Mouse (Mus musculus) liver, embryonic 16.5 days (tissue): ENCODE measurements around the gene Prkra. TPM values are rescaled to one million over a fixed set of nuclear protein-coding genes. Genes with fewer than 3 reads are reported as not detected.

Experiments
- ATAC-seq: fragments of 200-750 bp; cut with Nextera tagmentation; 2 replicates; pipeline ENCODE4 v1.8.0; 2017; ENCODE audit warnings: low read depth, mild to moderate bottlenecking, moderate number of reproducible peaks, moderate library complexity
- H3K27ac ChIP-seq: fragments of 300-500 bp; sonication (generic); 2 replicates; pipeline ENCODE4 v1.5.1; 2014; ENCODE audit warnings: mild to moderate bottlenecking, low read length
- H3K27me3 ChIP-seq: fragments of 300-500 bp; sonication (generic); 2 replicates; pipeline ENCODE4 v1.6.1; 2014; ENCODE audit warnings: low read depth, low read length, mixed read lengths; ENCODE audit not compliant: control insufficient read depth, insufficient read depth
- H3K36me3 ChIP-seq: fragments of 300-500 bp; sonication (generic); 2 replicates; pipeline ENCODE4 v1.6.1; 2014; ENCODE audit warnings: mild to moderate bottlenecking; ENCODE audit not compliant: control insufficient read depth, insufficient read depth
- H3K4me1 ChIP-seq: fragments of 300-500 bp; sonication (generic); 2 replicates; pipeline ENCODE4 v1.6.1; 2014; ENCODE audit warnings: low read depth, low read length, mixed read lengths; ENCODE audit not compliant: control insufficient read depth
- H3K4me2 ChIP-seq: fragments of 300-500 bp; sonication (generic); 2 replicates; pipeline ENCODE4 v1.6.1; 2014; ENCODE audit warnings: low read depth, low read length, mixed read lengths
- H3K4me3 ChIP-seq: fragments of 300-500 bp; sonication (generic); 2 replicates; pipeline ENCODE4 v1.5.1; 2014; ENCODE audit warnings: low read depth, mild to moderate bottlenecking, low read length
- H3K9ac ChIP-seq: fragments of 300-500 bp; sonication (generic); 2 replicates; pipeline ENCODE4 v1.6.1; 2014; ENCODE audit warnings: low read depth, low read length
- H3K9me3 ChIP-seq: fragments of 300-500 bp; sonication (generic); replicated peaks from 2 replicates; pipeline ENCODE4 v1.6.1; 2016; ENCODE audit warnings: low read length; ENCODE audit not compliant: control insufficient read depth
- WGBS: fragments of 180-500 bp; shearing (Covaris S2); extraction: QIAGEN DNeasy Blood & Tissue Kit; methylation state at CpG from one replicate; pipeline ENCODE4 v1.1.7; 2014; ENCODE audit not compliant: insufficient replicate concordance; 5-methylcytosine and 5-hydroxymethylcytosine counted together
- polyA plus RNA-seq: library from polyadenylated mRNA; unstranded; fragments of >200 nt; fragmentation: Nextera tagmentation; extraction: Ambion mirVana; gene quantifications from 2 replicates; pipeline ENCODE4 v1.2.1, GENCODE M21; 2015

The Prkra gene
- polyA plus RNA-seq, 1 experiment from 2014 or later: 6.9 TPM

DNA sequence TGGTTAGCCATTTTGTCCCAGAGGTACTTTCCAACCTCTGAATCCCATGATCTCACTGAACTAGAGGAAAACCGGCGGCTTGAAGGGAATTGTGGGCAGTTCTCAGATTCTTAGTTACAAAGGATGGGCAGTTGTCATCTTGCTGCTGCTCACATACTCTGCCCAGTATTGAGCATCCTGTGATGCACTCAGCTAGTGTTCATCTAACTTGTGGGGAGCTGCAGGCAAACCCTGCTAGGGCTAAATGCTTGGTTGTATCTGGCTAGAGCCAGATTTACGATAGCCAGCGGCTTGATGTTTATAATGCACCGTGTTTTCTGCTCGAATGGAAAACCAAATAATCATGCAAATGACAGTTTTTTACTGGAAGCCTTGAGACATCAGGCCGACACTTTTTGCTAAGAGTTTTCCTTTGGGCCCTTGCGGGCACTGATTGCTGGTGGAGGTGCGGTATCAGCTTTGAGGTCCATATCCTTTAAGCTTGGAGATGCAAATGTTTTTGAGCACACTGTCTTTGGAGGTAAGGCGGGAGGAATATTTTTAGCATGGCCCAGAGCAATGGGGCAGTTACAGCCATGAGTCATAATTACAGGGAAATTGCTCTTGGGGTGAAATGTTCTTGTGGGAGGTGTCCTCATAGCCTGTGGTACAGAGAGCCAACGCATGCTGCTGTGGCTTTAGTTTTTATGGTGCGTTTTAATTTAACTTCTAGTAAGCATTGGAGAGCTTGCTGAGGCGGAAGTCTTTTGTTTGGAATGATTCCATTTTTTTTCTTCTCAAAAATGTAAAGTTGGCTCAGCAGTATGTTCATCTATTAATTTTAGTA is 28.8 kb upstream of the Prkra start:
- H3K9me3 ChIP-seq: no peaks in the 10 kb centered on the region
- H3K36me3 ChIP-seq: no peaks in the 10 kb centered on the region; the same call in 1 of the 2 replicates
- H3K27ac ChIP-seq: no peak overlapping the region
- H3K4me3 ChIP-seq: peak overlapping the region; percentile 82
- peaks cover 25% of the 10 kb centered on the region for H3K4me1 ChIP-seq
- no peaks in the 10 kb centered on the region for H3K27me3 ChIP-seq
- WGBS: 65% methylated on average over 13 of the region's 13 CpGs
- H3K9ac ChIP-seq: no peak overlapping the region
- peak overlapping the region; percentile 9; the same call in 1 of the 2 replicates for H3K4me2 ChIP-seq
- ATAC-seq: no peak

DNA sequence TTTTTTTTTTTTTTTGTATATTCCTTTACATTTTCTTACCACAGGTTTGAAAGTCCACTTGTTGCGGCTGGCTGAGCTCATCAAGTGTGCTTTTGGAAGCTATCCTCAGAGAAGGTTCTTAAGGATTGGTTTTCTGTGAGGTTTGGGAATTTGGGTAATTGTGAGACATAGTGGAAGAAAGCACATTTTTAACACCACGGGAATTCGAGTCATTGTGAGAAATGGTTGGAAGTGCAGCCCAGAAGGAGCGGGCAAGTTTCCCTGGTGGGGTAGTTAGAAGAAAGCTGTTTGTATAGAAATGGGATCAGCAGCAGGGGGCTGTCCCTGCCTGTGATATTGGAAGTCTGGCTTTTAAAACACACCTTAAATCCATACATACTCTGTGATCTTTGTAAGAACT is 28.1 kb upstream of the Prkra start:
- 17% methylated on average over 4 of the region's 4 CpGs for WGBS
- no peak for ATAC-seq
- H3K9ac ChIP-seq: peak overlapping the region; percentile 78
- H3K4me3 ChIP-seq: peak overlapping the region; percentile 82
- no peaks in the 10 kb centered on the region for H3K27me3 ChIP-seq
- no peaks in the 10 kb centered on the region; the same call in 1 of the 2 replicates for H3K36me3 ChIP-seq
- H3K4me1 ChIP-seq: peaks cover 26% of the 10 kb centered on the region
- H3K9me3 ChIP-seq: no peaks in the 10 kb centered on the region
- H3K4me2 ChIP-seq: peak overlapping the region; percentile 80
- no peak overlapping the region for H3K27ac ChIP-seq

DNA sequence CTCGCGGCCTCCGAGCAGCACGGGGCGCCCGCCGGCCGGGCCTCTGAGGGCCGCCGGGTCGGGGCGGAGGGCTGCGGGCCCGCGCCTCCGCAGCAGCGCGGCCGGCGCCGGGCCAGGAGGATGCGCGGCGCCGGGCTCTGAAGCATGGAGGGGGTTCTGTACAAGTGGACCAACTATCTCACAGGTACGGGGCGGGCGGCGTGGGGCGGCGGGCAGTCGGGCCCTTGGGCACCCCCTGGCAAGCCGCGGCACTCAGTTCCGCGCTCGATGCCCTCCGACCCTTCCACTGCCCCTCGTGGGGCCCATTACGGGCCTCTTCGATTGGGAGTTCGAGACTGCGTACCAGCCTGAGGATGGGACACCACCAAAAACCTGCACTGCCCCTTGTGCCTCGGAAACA is 27.6 kb upstream of the Prkra start:
- H3K4me1 ChIP-seq: peaks cover 26% of the 10 kb centered on the region
- peak; percentile 33 for ATAC-seq
- H3K27ac ChIP-seq: peak overlapping the region; percentile 24; the same call in 1 of the 2 replicates
- H3K9me3 ChIP-seq: no peaks in the 10 kb centered on the region
- peak overlapping the region; percentile 78 for H3K9ac ChIP-seq
- H3K36me3 ChIP-seq: no peaks in the 10 kb centered on the region; the same call in 1 of the 2 replicates
- WGBS: 2% methylated on average over 41 of the region's 44 CpGs
- peak overlapping the region; percentile 82 for H3K4me3 ChIP-seq
- peak overlapping the region; percentile 80 for H3K4me2 ChIP-seq
- no peaks in the 10 kb centered on the region for H3K27me3 ChIP-seq

DNA sequence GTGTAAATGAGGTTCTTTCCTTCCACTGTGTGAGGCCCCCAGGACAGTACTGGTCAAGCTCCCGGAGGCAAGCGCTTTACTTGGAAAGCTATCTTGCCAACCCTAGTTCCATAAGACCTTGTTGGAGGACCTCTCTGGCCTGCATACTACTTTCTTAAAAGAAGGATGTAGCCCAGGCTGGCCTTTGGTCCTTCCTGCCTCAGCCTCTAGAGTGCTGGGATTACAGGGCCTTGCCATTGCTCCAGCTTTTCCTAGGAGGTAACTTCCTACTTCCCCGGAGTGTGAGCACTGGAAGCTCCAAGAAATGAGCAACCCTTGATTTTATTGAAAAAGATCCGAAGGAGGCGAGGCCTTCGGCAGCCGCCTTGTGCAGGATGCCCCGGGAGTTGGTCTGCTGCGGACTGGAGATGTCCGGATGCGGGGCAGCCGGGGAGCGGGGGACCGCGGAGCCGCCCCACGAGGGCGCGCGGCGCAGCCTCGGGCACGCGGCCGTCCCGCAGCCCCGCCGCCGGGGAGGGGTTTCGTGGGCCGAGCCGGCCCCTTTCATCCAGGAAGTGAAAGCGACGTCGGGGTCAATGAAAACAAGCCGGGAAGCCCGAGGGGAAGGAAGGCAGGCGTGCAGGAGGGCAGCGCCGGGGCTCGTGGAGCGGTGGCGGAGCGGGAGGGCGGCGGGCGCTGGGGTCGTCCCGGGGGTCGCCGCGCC is 27.1 kb upstream of the Prkra start, which contains the start of gene Plekha3:
Plekha3 (plus strand) TSS at position 557 of the 703 bp plus-strand sequence.
- Histone ChIP-seq H3K4me2 (peak within 1 kb of the TSS; percentile 80), H3K36me3 (no peaks in the 10 kb centered on the region), H3K9me3 (no peaks in the 10 kb centered on the region), H3K4me1 (peaks cover 26% of the 10 kb centered on the region), H3K27ac (peak within 1 kb of the TSS; percentile 53), H3K27me3 (no peaks in the 10 kb centered on the region), H3K4me3 (peak within 1 kb of the TSS; percentile 82), H3K9ac (peak within 1 kb of the TSS; percentile 78)
- peak; percentile 74 for ATAC-seq
- WGBS: 4% methylated on average over 47 of the region's 52 CpGs

DNA sequence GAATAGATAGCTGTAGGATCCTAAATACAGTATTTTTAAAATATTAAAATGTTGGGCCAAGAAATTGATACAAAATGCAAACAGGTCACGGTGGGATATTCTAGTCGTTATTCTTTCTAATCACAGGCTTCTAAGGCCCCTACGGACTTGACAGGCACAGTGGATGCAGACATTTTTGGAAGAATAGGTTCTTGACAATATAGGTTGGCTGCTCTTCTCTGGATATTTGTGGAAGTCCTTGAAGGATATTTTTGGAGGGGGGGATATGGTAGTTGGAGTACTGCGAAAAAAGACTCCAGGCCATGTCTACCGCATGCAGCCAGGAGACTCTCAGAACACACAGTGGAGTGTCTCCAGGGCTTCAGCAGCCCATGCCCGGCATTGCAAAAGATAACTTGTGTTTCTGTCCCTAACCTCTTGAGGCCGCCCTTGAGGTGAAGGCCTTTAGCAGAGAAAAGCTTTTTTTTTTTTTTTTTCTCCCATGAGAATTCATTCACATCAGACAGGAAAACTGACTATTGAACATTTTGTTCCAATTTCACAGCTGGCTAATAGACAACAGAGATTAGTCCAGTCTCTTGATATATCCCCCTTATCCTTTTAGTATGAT is 25.8 kb upstream of the Prkra start:
- Histone ChIP-seq H3K9ac (no peak overlapping the region), H3K9me3 (no peaks in the 10 kb centered on the region), H3K27me3 (no peaks in the 10 kb centered on the region), H3K4me2 (peak overlapping the region; percentile 69), H3K4me1 (peaks cover 26% of the 10 kb centered on the region), H3K27ac (peak overlapping the region; percentile 8; the same call in 1 of the 2 replicates), H3K4me3 (peak overlapping the region; percentile 54), H3K36me3 (no peaks in the 10 kb centered on the region)
- WGBS: 27% methylated on average over 7 of the region's 7 CpGs
- ATAC-seq: no peak

DNA sequence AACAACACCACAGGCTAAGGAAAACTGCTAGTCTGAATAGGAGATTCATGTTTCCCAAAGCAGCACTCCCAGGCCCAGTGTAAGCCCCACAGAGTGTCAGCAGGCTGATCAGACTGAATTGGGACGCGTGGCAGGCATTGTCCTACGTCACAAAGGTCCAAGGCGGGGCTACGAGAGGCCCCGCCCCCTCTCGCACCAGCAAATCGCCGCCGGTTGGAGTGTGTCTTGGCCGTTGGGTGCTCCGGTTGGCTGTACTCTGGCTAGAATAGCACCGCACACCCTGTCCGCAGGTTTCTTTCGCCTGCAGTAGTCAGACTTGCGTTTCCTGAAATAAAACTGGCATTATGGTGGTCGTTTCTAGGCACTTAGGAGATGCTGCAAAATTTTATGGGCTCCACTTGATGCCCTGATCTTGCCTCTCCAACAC is 25.2 kb upstream of the Prkra start, which contains the start of gene Fkbp7:
Fkbp7 (minus strand) TSS at position 151 of the 427 bp plus-strand sequence.
- ATAC-seq: peak; percentile 88
- WGBS: under 1% methylated on average over 17 of the region's 17 CpGs
- Histone ChIP-seq H3K4me2 (peak within 1 kb of the TSS; percentile 69), H3K36me3 (no peaks in the 10 kb centered on the region), H3K9ac (peak within 1 kb of the TSS; percentile 37), H3K9me3 (no peaks in the 10 kb centered on the region), H3K4me3 (peak within 1 kb of the TSS; percentile 54), H3K4me1 (peaks cover 26% of the 10 kb centered on the region), H3K27ac (peak within 1 kb of the TSS; percentile 15), H3K27me3 (no peaks in the 10 kb centered on the region)

DNA sequence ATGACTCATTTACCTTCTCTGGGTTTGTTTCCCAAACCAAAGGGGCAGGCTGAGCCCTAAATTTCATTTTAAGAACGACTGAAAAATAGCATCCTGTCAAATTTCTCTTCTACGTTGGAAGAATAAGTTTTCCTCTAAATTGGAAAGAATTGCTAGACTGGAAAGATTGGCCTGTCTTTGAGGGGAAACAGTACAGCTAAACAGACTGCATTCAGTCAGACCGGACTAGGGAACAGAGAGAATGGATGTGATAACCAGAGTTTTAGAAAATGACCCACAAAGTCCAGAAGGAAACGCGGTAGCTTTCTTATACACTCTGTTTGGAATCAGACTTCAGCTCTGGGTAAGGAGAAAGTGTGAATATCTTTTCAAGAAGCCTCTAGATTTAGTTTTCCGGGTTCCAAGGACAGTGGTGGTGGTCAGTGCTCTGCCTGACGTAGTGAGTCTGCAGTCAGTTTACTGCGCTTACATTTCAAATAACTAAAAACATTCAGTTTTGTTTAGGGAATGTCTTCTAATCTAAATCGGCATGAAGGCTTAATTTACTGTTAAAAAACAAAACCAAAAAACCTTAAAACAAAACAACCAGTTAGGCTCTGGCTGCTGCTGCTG is 24.4 kb upstream of the Prkra start:
- H3K4me3 ChIP-seq: peak overlapping the region; percentile 54
- whole genome bisulfite sequencing: 15% methylated on average over 9 of the region's 9 CpGs
- H3K9me3 ChIP-seq: no peaks in the 10 kb centered on the region
- H3K36me3 ChIP-seq: no peaks in the 10 kb centered on the region
- H3K4me2 ChIP-seq: peak overlapping the region; percentile 69
- ATAC-seq: no peak
- peak overlapping the region; percentile 15; the same call in 1 of the 2 replicates for H3K27ac ChIP-seq
- peak overlapping the region; percentile 37 for H3K9ac ChIP-seq
- no peaks in the 10 kb centered on the region for H3K27me3 ChIP-seq
- H3K4me1 ChIP-seq: peaks cover 26% of the 10 kb centered on the region

DNA sequence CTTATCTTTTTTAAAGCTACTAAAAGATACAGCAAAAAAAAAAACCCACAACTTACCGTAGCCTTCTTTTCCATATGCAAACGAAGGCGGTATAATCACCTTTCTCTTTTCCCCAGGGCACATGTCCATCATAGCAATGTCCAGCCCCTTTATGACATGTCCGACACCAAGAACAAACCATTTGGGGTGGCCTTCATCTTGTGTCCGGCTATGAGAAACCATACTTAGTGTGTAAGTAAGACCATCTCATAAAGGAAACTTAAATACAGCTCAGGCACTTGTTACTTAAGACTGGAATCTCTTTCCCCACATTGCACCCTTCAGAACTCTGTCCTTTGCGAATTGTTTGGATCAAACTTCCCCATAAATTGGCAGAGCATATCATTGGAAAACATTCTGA is 23.8 kb upstream of the Prkra start:
- no peaks in the 10 kb centered on the region for H3K9me3 ChIP-seq
- no peak overlapping the region; the same call in 1 of the 2 replicates for H3K4me3 ChIP-seq
- H3K9ac ChIP-seq: no peak overlapping the region; the same call in 1 of the 2 replicates
- no peak for ATAC-seq
- no peak overlapping the region for H3K27ac ChIP-seq
- no peaks in the 10 kb centered on the region for H3K27me3 ChIP-seq
- WGBS: 69% methylated on average over 6 of the region's 6 CpGs
- no peaks in the 10 kb centered on the region for H3K36me3 ChIP-seq
- peaks cover 23% of the 10 kb centered on the region for H3K4me1 ChIP-seq
- peak overlapping the region; percentile 69 for H3K4me2 ChIP-seq
